Mouse (Mus musculus): Measurements from ENCODE around the gene Nox1. TPM values are rescaled to one million over a fixed set of nuclear protein-coding genes. Genes with fewer than 3 reads are reported as not detected.

Nox1 gene
- polyA plus RNA-seq, 1 experiment from 2014 or later, result 0.17 TPM

- no peak overlapping the region for H3K27ac ChIP-seq (ENCODE audit: low read depth, low read length)
- no peak overlapping the region for H3K9ac ChIP-seq (ENCODE audit: low read length)
- no peak for ATAC-seq (replicated peaks; ENCODE audit: low FRiP score)
- H3K27me3 ChIP-seq (ENCODE audit: control insufficient read depth, insufficient read depth, low read length), result no peaks in the 10 kb centered on the region
- no peak overlapping the region for H3K4me2 ChIP-seq (ENCODE audit: low read depth, low read length, severe bottlenecking)
- no peaks in the 10 kb centered on the region for H3K4me1 ChIP-seq (replicated peaks; ENCODE audit: control insufficient read depth, insufficient read depth, low read length)
- H3K36me3 ChIP-seq (ENCODE audit: control insufficient read depth, insufficient read depth, low read length), result no peaks in the 10 kb centered on the region
- no peaks in the 10 kb centered on the region for H3K9me3 ChIP-seq (ENCODE audit: control insufficient read depth, low read length)
- H3K4me3 ChIP-seq (ENCODE audit: low read depth, low read length), result no peak overlapping the region
- DNase-seq (ENCODE audit: low spot score), result no peak
- WGBS, result 85% methylated on average over 2 of the region's 2 CpGs
Measured at GRCm38 (mm10) chrX:134102641-134103040, 119.1 kb downstream of the Nox1 start.

- DNase-seq (ENCODE audit: low spot score) (no peak), ATAC-seq (replicated peaks; ENCODE audit: low FRiP score) (no peak)
- no peaks in the 10 kb centered on the region for H3K36me3 ChIP-seq (ENCODE audit: control insufficient read depth, insufficient read depth, low read length)
- H3K27me3 ChIP-seq (ENCODE audit: control insufficient read depth, insufficient read depth, low read length), result no peaks in the 10 kb centered on the region; the same call in 1 of the 2 replicates
- no peak overlapping the region for H3K9ac ChIP-seq (ENCODE audit: low read length)
- no peak overlapping the region for H3K27ac ChIP-seq (ENCODE audit: low read depth, low read length)
- H3K9me3 ChIP-seq (ENCODE audit: control insufficient read depth, low read length), result no peaks in the 10 kb centered on the region
- H3K4me3 ChIP-seq (ENCODE audit: low read depth, low read length), result no peak overlapping the region
- no peaks in the 10 kb centered on the region for H3K4me1 ChIP-seq (replicated peaks; ENCODE audit: control insufficient read depth, insufficient read depth, low read length)
- WGBS, result 71% methylated on average over 1 of the region's 1 CpGs
- H3K4me2 ChIP-seq (ENCODE audit: low read depth, low read length, severe bottlenecking), result no peak overlapping the region
Measured at GRCm38 (mm10) chrX:134085453-134085852, 136.3 kb downstream of the Nox1 start.

DNA sequence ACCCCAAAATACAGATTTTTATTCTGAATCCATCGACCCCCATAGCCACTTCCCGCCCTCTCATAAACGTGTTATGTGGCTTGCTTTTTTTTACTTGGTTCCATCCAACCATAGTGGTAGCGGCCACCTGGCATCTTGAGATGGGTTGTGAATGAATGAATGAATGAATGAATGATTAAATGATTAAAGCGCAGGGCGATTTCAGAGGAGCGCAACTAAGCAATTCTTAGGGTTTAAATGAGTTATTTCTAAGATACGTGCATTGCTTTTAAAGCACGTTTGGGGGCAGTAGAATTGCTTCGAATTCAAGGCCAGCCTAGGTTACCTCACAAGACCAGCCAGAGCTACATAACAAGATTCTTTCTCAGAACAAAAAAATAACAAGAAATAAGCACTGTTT lies 162.0 kb downstream of the Nox1 start:
- Histone ChIP-seq H3K27ac (ENCODE audit: low read depth, low read length) (peak overlapping the region; percentile 63; the same call in 1 of the 2 replicates), H3K4me3 (ENCODE audit: low read depth, low read length) (peak overlapping the region; percentile 54), H3K36me3 (ENCODE audit: control insufficient read depth, insufficient read depth, low read length) (no peaks in the 10 kb centered on the region), H3K9me3 (ENCODE audit: control insufficient read depth, low read length) (no peaks in the 10 kb centered on the region), H3K9ac (ENCODE audit: low read length) (peak overlapping the region; percentile 69), H3K4me2 (ENCODE audit: low read depth, low read length, severe bottlenecking) (peak overlapping the region; percentile 49), H3K27me3 (ENCODE audit: control insufficient read depth, insufficient read depth, low read length) (no peaks in the 10 kb centered on the region; the same call in 1 of the 2 replicates), H3K4me1 (replicated peaks; ENCODE audit: control insufficient read depth, insufficient read depth, low read length) (no peaks in the 10 kb centered on the region)
- DNase-seq (ENCODE audit: low spot score), result no peak
- peak; percentile 3; the same call in 1 of the 2 replicates for ATAC-seq (replicated peaks; ENCODE audit: low FRiP score)
- 16% methylated on average over 10 of the region's 10 CpGs for WGBS

DNA sequence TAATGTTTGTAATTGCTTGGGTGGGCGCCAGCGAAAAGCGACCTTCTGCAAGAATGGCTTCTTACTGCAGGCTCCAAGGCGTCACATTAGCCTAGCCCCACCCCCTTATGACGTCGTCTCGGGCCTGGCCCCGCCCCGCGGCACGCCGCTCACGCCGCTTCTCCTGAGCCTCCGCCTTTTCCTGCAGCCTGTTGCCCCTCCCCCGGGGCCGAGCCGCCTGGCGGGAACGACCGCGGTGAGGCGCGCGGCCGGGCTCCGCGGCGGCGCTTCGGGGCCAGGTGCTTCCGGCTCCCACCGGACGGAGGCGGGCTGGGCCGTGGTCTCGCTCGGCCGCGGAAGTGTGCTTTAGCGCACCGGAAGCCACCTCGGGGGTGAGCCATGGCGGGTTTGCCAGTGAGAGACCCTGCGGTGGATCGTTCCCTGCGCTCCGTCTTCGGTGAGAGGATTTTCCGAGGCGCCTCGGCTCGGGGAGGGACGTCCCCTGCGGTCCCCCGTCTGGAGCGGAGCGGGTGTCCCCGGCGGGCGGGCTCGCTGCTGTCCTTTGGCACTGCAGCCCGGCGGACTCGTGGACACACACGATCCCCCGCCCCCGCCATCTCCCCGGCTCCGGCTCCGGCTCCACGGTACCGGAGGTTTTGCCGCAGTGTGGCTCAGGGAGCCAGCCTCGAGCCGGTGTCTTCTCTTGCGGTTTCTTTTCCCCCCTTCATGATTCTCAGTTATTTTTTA lies 162.6 kb downstream of the Nox1 start, which contains the start of gene Cstf2:
Cstf2 (plus strand) TSS at position 201 of the 726 bp plus-strand sequence.
- 18% methylated on average over 67 of the region's 77 CpGs for WGBS

DNA sequence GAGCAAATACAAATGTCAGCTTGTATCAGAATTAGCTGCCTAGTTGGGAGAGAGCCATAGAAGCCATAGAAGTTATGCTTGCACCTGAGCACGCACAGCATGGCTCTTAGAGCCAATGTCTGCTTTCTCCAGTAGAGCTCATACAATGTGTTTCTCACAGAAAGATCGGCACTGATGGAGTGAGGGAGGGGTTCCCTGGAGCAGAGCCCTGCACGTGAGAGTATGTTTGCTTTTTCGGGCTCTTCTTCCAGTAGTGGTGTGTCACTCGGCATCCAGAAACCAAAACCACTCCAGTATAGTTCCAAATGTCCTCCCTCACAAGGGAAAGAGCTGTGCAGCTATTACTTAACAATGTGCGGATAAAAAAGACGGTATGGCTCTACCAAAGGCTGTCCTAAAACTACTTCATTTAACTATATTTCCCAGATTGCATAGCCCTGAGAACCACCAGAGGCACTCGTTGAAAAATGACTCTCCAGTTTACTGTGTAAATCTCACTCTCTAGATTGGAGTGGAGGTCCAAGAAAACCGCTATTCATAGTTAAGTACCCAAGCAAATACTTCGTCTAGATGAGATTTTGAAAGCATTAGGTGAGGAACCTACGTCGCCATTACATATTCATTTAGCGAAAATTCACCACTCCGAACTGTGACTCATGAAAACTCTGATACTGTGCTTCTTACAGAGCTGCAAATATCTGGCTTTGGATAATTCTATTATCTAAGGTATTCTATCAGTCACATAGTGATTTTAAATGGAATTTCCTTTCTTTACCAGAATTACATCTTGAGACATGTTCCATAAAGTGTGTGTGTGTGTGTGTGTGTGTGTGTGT lies 163.5 kb downstream of the Nox1 start:
- ATAC-seq (replicated peaks; ENCODE audit: low FRiP score), result no peak; the same call in 1 of the 2 replicates
- peak overlapping the region; percentile 54 for H3K4me3 ChIP-seq (ENCODE audit: low read depth, low read length)
- 80% methylated on average over 14 of the region's 14 CpGs for WGBS
- H3K4me1 ChIP-seq (replicated peaks; ENCODE audit: control insufficient read depth, insufficient read depth, low read length), result no peaks in the 10 kb centered on the region
- no peak for DNase-seq (ENCODE audit: low spot score)
- peak overlapping the region; percentile 15; the same call in 1 of the 2 replicates for H3K4me2 ChIP-seq (ENCODE audit: low read depth, low read length, severe bottlenecking)
- H3K27ac ChIP-seq (ENCODE audit: low read depth, low read length), result no peak overlapping the region
- H3K36me3 ChIP-seq (ENCODE audit: control insufficient read depth, insufficient read depth, low read length), result no peaks in the 10 kb centered on the region
- no peaks in the 10 kb centered on the region for H3K27me3 ChIP-seq (ENCODE audit: control insufficient read depth, insufficient read depth, low read length)
- no peak overlapping the region; the same call in 1 of the 2 replicates for H3K9ac ChIP-seq (ENCODE audit: low read length)
- H3K9me3 ChIP-seq (ENCODE audit: control insufficient read depth, low read length), result no peaks in the 10 kb centered on the region

More for the DNA sequence above, 162.6 kb downstream of the Nox1 start, which contains the start of gene Cstf2:
- Histone ChIP-seq H3K36me3 (ENCODE audit: control insufficient read depth, insufficient read depth, low read length) (no peaks in the 10 kb centered on the region), H3K27ac (ENCODE audit: low read depth, low read length) (peak within 1 kb of the TSS; percentile 63; the same call in 1 of the 2 replicates), H3K9me3 (ENCODE audit: control insufficient read depth, low read length) (no peaks in the 10 kb centered on the region), H3K9ac (ENCODE audit: low read length) (peak within 1 kb of the TSS; percentile 69), H3K4me3 (ENCODE audit: low read depth, low read length) (peak within 1 kb of the TSS; percentile 54), H3K27me3 (ENCODE audit: control insufficient read depth, insufficient read depth, low read length) (no peaks in the 10 kb centered on the region; the same call in 1 of the 2 replicates), H3K4me1 (replicated peaks; ENCODE audit: control insufficient read depth, insufficient read depth, low read length) (no peaks in the 10 kb centered on the region), H3K4me2 (ENCODE audit: low read depth, low read length, severe bottlenecking) (peak within 1 kb of the TSS; percentile 49)
- ATAC-seq (replicated peaks; ENCODE audit: low FRiP score) (peak; percentile 98), DNase-seq (ENCODE audit: low spot score) (peak; percentile 95)

DNA sequence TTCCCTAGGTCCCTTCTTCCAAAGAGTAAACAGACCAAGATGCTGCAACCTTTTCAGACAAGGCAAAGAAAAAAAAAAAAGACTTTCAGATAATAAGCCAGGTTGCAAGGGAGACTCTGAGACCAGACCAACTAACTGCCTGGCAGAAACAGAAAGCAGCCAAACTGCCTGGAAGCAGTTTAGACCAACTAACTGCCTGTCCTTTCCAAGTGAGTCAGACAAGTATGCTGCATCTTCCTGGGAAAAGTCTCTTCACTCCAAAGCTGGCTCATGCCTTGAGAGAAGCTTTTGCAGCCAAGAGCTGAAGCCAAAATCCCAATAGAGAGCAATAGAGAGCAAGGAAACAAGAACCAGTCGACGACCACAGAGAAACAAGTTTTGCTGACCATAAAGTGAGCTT lies 164.9 kb downstream of the Nox1 start:
- ATAC-seq (replicated peaks; ENCODE audit: low FRiP score), result no peak
- Histone ChIP-seq H3K27me3 (ENCODE audit: control insufficient read depth, insufficient read depth, low read length) (no peaks in the 10 kb centered on the region), H3K4me2 (ENCODE audit: low read depth, low read length, severe bottlenecking) (no peak overlapping the region), H3K4me3 (ENCODE audit: low read depth, low read length) (no peak overlapping the region), H3K27ac (ENCODE audit: low read depth, low read length) (no peak overlapping the region), H3K36me3 (ENCODE audit: control insufficient read depth, insufficient read depth, low read length) (no peaks in the 10 kb centered on the region), H3K4me1 (replicated peaks; ENCODE audit: control insufficient read depth, insufficient read depth, low read length) (no peaks in the 10 kb centered on the region), H3K9me3 (ENCODE audit: control insufficient read depth, low read length) (no peaks in the 10 kb centered on the region), H3K9ac (ENCODE audit: low read length) (no peak overlapping the region)
- DNase-seq (ENCODE audit: low spot score), result no peak
- WGBS, result 84% methylated on average over 2 of the region's 2 CpGs

DNA sequence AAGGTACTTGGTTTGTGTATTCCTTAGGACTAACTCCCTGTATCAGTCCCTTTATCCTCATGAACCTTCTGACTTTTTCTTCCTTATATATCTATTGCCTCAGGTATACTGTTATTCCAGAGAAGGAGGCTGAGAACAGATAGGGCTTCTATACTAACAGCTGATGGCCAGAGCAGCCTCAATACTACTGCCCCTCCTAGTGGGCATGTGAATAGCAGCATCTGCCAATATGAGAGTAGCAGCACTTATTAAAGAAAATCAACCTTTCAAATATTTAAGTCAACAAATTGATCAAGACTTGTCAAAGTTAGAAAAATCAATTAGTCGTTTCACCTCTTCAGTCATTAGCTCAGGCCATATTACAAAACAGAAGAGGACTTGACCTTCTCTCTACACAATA lies 172.8 kb downstream of the Nox1 start:
- H3K27ac ChIP-seq (ENCODE audit: low read depth, low read length), result no peak overlapping the region
- no peak overlapping the region for H3K9ac ChIP-seq (ENCODE audit: low read length)
- WGBS, result 76% methylated on average over 1 of the region's 1 CpGs
- no peak overlapping the region for H3K4me3 ChIP-seq (ENCODE audit: low read depth, low read length)
- H3K36me3 ChIP-seq (ENCODE audit: control insufficient read depth, insufficient read depth, low read length), result no peaks in the 10 kb centered on the region
- no peaks in the 10 kb centered on the region for H3K4me1 ChIP-seq (replicated peaks; ENCODE audit: control insufficient read depth, insufficient read depth, low read length)
- no peak for DNase-seq (ENCODE audit: low spot score)
- no peaks in the 10 kb centered on the region for H3K9me3 ChIP-seq (ENCODE audit: control insufficient read depth, low read length)
- no peak overlapping the region for H3K4me2 ChIP-seq (ENCODE audit: low read depth, low read length, severe bottlenecking)
- H3K27me3 ChIP-seq (ENCODE audit: control insufficient read depth, insufficient read depth, low read length), result no peaks in the 10 kb centered on the region
- ATAC-seq (replicated peaks; ENCODE audit: low FRiP score), result no peak
